Mouse (Mus musculus) layer of hippocampus, postnatal 10 days (tissue): ENCODE measurements around the gene Vps39. TPM values are rescaled to one million over a fixed set of nuclear protein-coding genes. Genes with fewer than 3 reads are reported as not detected.
A peak's percentile ranks its signal among the peaks of the same experiment; 100 is the strongest.

Experiments used
- DNase-seq, 2 experiments: peaks; one replicate each; pipeline ENCODE4 v3.0.0; 2021; ENCODE audit warnings: low spot score in 2 of 2
- long read RNA-seq: library from polyadenylated mRNA; stranded (forward); transcript quantifications from one replicate; pipeline ENCODE4 v2.0.0, GENCODE M21; 2023
- total RNA-seq, 2 experiments: library from RNA; stranded (reverse); gene quantifications; 2 replicates each; pipeline ENCODE4 v1.2.3; 2021

The Vps39 gene
- 10 to 100 TPM; 59.3 to 62.1 TPM for total RNA-seq
- long read RNA-seq, full-length matches to known transcripts: 18 of 49 reads
- long read RNA-seq, partial matches to known transcripts: 12 of 49 reads
- long read RNA-seq, other reads (novel, unspliced or antisense): 19 of 49 reads

- peak; percentile 85 to 90 for DNase-seq
Measured at GRCm38 (mm10) chr2:120352682-120353646, at the start of gene Vps39. Gene Vps39 (minus strand): TSS chr2:120353137.

DNA sequence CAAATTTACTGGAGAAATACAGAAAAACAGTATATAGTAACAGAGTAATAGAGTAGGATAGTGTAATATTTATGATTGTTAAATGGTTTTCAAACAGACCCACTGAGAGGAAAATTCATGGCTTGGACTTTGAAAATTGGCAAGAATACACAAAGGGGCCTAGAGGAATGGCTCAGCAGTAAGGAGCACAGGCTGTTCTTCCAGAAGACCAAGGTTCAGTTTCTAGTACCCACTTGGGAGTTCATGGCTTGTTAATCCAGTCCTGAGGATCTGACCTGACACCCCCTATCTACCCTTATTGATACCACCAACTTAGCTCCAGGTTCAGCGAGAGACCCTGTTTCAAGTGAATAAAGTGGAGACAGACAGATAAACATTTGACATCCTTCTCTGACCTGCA, 45.0 kb upstream of the Vps39 start:
- DNase-seq: no peak

GRCm38 (mm10) chr2:120392406-120392805, 39.5 kb upstream of the Vps39 start:
- DNase-seq: no peak

GRCm38 (mm10) chr2:120390934-120391333, 38.0 kb upstream of the Vps39 start:
- no peak for DNase-seq

GRCm38 (mm10) chr2:120389376-120389775, 36.4 kb upstream of the Vps39 start:
- DNase-seq: no peak

GRCm38 (mm10) chr2:120387291-120387690, 34.4 kb upstream of the Vps39 start:
- DNase-seq: no peak

GRCm38 (mm10) chr2:120386264-120386663, 33.3 kb upstream of the Vps39 start:
- no peak for DNase-seq

GRCm38 (mm10) chr2:120373858-120374257, 20.9 kb upstream of the Vps39 start:
- DNase-seq: no peak

- no peak for DNase-seq
Measured at GRCm38 (mm10) chr2:120367416-120368207, 14.7 kb upstream of the Vps39 start.

DNA sequence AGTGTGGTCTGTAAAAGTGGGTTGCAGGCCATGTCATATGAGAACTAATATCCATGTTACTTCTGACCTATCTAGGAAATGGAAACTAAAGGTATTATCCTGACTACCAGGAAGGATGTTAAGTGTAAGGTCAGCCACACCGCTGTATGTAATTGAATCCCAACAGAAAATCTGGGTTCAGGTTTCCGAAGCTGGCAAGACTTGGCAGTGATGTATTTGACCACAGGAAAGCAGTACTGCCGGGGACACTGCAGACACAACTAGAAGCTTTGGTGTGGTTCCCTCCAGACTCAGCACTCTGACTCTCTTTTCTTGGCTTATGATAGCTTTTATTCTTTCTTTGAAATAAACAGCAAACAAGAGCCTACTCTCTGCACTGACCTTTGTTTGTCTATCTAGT, 13.6 kb upstream of the Vps39 start:
- no peak for DNase-seq

DNA sequence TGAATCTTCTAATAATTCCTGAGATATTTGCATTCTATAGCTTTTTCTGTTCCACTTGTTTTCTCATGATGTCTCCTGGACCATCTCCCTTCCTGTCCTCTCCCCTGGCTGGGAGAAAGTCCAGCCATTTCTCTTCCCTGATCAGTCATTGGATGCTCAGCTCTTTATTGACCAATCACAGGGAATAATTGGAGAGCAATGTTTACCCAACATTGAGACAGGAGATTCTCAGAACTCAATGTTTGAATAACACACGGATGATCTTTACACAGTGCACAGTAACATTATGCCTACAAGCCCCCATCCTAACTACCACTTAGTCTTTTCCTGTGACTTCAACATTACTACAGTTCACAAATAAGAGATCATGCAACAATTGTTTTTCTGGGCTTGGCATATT, 7.5 kb upstream of the Vps39 start:
- DNase-seq: no peak

GRCm38 (mm10) chr2:120351321-120351720, 1.6 kb downstream of the Vps39 start:
- no peak for DNase-seq

DNA sequence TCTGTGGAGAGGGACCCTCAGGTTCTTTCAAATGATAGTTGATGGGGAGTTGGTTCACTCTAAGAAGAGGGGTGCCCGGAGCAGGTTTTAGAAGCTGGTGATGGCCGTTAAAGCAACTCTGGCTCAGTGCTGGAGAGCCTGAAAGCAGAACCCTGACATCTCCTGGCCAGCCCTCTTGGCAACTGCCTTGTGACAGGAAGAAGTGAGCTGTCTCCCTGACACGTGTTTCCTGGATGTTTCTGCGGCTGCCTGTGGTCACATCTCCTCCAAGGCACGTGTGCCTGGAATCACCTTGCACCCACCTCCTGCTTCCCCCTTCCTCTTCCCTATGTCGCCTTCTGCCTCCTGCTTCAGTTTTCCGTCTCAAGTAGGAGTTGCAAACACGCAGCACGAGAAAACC, 4.8 kb downstream of the Vps39 start:
- no peak for DNase-seq

DNA sequence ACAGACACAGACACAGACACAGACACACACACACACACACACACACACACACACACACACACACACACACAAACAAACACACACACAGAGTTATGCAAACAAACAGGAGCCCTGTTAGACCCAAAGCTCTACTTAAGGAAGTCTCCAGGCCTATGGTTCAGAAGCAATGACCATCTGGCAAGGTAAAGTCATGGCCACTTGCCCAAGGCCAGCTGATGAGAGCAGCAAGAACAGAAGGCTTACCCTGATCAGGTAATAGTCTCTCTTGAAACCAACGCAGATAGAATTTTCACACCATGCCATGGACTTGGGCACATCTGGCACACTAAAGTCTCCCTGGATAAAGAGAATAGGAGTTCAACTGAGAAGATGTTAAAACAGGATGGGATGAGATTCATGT, 11.2 kb downstream of the Vps39 start:
- DNase-seq: no peak

DNA sequence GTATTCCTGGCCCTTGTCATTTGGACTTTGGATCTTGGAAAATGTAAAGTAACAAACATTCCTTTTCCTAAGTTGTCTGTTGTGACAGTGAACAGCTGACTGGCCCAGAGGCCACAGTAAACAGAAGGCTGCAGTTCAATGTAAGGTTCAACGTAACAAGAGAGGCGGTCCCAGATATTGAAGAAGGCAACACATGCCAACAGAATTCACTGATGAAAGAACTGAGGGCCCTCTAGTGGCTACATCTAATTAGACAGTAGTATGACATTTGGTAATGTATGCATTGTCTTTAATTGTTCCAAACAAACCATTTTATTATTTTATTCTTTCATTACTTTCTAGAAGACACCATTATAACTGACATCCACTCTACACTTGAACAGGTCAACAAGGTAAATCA, 15.1 kb downstream of the Vps39 start:
- DNase-seq: no peak

DNA sequence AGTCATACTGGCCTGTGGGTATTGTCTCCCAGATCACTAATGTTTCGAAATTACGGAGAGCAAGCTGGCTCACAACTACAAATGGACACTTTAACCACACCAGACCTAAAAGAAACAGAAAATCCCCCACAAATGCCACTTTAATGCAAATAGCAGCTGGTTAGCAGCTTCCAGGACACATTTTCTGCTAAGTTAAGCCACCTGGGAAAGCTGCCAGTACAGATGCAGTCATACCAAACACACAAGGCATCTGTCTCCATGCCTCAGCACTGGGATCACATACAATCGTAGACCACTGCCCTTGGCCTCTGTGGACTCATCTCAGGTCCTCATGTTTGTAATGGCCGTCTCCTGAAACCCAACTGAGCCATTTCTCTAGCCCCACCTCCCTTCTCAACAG, 21.4 kb downstream of the Vps39 start:
- no peak for DNase-seq

GRCm38 (mm10) chr2:120315077-120315476, 37.9 kb downstream of the Vps39 start:
- DNase-seq: no peak

GRCm38 (mm10) chr2:120314487-120314886, 38.5 kb downstream of the Vps39 start:
- DNase-seq: no peak

GRCm38 (mm10) chr2:120313976-120314375, 39.0 kb downstream of the Vps39 start, which contains the start of gene Pla2g4f:
Gene Pla2g4f (minus strand): TSS chr2:120314165.
- DNase-seq: no peak

DNA sequence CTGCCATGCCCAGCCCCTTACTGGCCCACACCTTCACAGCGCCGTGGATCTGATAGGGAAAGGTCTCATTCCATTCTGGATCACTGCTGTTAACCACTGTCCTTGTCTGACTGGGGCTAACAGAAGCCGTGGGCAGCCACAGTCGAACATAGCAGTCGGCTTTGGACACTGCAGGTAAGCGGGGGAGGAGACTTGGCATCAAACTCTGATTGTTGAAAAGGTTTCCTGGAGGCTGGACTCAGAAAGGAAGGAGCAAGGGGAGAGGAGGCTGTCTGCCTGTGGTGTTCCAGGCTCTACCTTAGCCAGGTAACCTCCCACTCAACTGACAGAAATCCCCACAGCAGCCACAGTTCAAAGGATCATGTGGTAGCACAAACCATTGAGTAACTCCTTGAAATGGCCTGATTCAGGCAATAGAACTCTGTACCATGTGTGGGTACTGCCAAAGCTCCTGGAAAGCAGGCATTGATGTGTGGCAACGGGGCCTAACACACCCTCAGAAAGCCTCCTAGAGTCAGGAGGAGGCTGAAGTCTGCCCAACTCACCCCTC, 40.6 kb downstream of the Vps39 start:
- DNase-seq: no peak

DNA sequence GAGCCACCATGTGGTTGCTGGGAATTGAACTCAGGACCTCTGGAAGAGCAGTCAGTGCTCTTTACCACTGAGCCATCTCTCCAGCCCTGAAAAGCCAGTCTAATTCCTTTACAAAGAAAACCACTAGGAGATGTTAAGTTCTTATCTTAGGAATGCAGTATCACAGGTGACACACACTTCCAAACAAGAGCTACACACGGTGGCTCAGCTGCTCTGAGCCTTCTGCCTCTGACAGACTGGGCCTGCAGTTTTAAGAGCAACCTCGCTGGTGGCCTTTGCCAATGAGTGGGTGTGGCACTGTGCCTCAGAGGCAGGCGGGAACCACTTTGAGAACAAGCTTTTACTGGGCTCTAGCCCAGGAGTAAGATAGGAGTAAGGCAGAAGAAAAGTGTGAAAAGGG, 48.8 kb downstream of the Vps39 start:
- DNase-seq: no peak

GRCm38 (mm10) chr2:120301076-120301475, 51.9 kb downstream of the Vps39 start:
- DNase-seq: no peak
